Mouse (Mus musculus) layer of hippocampus, adult 9-10 months (tissue): ENCODE measurements around the gene Tanc2.

Experiments
- DNase-seq: peaks from one replicate; pipeline ENCODE4 v3.0.0; 2022; ENCODE audit warnings: low spot score

Tanc2 gene

GRCm38 (mm10) chr11:105836344-105836891 lies 246.6 kb downstream of the Tanc2 start:
- no peak for DNase-seq

DNA sequence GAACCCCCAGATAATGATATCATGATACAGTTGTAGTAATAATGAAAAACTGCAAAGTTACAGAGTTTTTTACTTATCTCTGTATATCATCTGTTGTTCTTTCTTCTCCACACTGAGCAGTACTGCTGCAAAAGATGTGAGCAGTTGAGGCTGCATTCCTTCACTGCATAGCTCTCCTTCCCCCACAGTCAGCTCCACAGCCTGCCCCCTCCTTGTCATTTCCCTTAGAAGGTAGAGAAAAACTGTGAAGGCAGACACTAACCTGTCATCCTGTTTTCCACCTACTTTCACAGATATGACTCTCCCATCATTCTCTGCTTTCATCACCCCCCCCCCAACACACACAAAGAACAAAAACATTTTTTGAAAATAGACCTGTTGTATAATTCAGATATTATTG lies 248.2 kb downstream of the Tanc2 start:
- no peak for DNase-seq

DNA sequence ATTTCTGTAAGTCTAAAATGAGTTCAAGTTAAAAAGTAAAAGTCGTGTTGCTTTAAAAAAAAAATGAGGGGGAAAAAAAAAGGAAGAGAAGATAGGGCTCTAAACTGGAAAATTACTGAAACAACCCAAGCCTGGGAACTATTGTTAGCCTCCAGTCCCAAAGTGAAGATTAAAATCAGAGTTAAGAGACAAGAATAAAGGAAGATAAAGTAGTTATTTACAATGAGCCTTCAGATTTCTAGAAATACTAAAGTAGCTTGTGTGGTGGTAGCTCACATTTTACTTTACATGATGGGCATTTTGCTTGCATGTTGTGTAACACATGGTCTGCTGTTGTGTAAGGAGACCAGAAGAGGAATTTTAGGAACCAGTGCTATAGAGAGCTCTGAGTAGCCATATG lies 256.1 kb downstream of the Tanc2 start:
- no peak for DNase-seq

DNA sequence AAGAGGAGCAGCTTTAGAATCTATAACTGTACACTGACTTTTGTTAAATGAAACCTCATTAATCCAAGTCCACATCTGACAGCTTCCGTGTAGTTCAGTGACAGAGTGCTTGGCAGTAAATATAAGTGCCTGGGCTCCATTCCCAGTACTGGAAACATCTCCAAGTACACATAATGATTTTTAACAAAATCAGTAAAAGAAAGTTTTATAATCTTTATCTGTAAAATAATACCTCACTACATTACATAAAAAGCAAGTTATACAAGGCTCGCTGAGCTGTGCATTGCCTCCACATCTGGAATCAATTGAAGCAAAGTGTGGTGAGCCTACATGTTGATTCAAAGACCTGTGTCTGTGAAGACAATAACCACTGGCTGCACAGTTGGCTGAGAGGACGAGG lies 265.7 kb downstream of the Tanc2 start:
- peak; percentile 36 for DNase-seq

DNA sequence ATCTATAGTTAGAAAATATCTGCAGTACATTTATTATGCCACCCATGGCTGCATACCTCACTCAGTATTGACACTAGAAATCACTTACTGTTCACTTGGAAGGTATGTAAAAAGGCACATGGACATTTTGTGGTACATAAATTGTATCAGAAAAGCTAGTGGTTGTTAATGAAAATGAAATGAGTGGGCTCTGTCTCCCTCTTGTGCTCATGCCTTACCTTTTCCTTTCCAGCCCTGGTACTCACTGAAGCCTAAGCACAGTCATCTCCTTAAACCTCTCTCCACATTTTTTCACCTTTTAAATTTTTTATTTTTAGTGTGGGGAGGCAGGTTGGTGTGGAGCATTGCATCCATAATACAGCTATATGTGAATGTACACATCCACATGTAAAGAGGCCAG lies 268.3 kb downstream of the Tanc2 start:
- no peak for DNase-seq

DNA sequence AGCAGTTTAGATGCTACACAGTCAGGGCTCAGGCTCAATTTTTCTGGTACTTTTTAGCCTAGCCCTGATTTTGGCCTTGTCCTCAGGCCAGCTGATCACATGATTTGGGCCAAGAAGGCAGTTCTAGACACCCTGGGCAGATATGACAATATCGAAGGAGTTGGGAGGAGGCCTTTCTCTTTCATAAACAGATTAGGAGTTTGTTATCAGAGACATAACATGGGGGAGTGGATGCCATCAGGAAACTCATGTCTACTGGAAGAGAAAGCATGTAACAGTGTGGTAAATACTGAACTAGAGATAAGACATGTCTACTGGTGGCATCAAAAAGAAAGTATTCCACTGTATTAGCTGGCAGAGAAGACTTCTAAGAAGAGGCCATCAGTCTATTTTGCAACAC lies 295.8 kb downstream of the Tanc2 start:
- no peak for DNase-seq

DNA sequence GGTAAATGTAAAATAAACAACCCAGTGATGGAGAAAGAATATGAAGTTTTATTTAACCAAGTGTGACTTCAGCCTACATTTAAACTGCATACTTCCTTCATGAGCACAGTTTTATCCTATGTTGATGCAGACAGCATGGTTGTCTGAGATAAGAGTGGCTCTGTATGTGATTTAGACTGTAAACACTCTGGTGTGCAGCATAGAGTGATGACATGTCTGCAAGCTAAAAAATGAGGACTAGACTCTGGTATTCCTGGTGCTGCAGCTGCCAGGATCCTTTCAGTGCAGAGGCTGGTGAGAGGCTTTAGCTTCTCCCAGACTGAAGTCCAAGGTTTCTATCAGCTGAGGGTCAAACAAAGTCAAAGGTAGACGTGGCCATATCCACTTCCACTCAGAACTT lies 297.5 kb downstream of the Tanc2 start:
- DNase-seq = no peak

- no peak for DNase-seq
These were observed 309.4 kb downstream of the Tanc2 start for GRCm38 (mm10) chr11:105899151-105899550.

- DNase-seq = no peak
These were observed 311.7 kb downstream of the Tanc2 start for GRCm38 (mm10) chr11:105901501-105901900.

- DNase-seq = no peak
These were observed 313.2 kb downstream of the Tanc2 start for GRCm38 (mm10) chr11:105902956-105903355.

DNA sequence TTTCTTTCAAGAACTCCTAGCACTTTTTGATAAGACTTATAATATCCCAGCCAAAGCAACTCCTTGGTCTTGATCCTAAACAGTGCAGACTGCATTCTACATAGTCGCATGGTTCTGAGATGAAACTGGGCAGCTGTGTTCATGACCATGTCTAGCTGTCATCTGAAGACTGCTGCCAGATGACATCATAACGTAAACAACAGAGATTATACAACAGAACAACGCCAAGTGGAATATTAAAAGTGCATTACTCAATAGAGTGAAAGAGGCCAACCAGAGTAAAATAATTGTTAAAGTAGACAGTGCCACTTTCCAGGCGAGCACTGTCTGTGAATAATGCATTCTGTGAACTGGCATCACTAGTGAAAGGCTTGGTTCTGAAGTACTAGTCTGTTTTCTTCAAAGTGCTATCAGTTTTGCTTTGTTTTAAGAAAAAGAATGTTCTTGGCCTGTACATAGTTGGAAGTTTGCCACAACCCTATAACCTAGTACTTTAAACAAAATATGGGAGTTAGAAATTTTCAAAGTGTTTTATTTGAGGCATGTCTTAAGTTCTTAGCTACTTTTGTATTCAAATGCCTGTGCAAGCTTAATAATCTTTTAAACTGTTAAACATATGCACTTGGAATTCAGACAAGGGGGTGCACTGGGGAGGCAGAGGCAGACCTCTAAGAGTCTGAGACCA lies 315.9 kb downstream of the Tanc2 start:
- DNase-seq = no peak

DNA sequence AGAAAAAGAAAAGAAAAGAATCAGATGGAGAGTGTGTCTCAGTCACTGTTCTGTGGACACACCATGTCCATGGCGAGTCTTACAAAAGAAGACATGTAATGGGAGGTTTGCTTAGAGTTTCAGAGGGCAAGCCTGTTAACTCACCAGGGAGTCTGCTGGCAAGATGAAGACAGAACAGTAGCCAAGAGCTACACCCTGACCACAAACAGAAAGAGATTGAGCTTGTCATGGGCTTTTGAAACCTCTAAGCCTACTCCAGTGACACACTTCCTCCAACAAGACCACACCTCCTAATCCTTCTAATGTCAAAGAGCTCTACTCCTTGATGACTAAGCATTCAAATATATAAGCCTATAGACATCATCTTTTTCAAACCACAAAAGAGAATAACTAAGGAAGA lies 317.6 kb downstream of the Tanc2 start:
- no peak for DNase-seq

- DNase-seq = no peak
These were observed 319.1 kb downstream of the Tanc2 start for GRCm38 (mm10) chr11:105908926-105909325.

- no peak for DNase-seq
These were observed 319.8 kb downstream of the Tanc2 start for GRCm38 (mm10) chr11:105909617-105910016.

DNA sequence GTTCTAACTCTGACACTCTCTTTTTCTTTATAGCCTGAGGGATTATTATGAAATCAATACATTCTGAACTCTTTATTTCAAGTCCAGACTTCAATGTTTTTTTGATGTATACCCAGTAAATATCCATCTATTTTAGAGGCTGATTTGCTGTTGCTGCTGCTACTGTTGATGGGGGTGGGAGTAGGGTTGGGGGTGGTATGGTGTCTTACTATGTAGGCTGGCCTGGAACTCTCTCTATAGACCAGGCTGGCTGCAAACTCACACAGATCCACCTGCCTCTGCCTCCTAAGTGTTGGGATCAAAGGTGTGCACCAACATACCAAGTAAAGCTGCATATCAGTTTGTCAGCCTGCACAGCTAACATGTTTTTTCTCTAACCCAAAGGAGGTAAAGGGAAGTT lies 321.4 kb downstream of the Tanc2 start:
- DNase-seq = no peak

DNA sequence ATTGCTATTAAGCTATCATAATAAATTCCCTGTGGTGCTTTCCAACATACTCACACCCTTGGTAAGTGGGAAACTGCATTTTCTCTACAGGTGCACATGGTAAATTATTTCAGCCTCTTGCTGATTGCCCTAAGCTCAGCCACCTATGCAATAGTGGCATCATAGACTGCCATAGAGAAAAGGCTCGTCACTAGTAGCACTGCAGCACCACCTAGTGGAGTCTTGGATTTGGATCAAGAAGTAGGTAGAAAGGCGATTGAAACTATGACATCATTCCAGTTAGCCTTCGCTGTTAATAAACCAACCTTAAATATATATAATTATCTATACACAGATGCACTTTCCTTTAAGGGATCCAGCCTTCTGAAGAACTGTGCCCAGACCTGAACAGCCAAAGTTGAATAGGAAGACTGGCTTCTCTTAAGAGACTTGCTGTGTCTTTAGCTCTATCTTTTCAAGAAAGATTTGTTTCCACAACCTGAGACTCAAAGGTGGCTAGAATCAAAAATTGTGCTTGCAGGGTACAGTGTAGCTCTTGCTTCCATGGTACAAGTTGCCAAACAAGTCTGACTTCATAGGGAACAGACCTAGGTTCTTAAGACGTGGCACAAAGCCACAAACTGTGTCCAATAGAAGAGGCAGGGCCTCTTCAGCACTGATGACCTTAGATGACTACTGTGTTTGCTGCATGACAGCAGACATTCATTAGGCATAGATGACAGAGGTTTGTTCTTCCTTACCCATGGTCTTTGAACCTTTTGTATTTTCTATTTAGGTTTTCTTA lies 322.0 kb downstream of the Tanc2 start:
- peak; percentile 78 for DNase-seq

DNA sequence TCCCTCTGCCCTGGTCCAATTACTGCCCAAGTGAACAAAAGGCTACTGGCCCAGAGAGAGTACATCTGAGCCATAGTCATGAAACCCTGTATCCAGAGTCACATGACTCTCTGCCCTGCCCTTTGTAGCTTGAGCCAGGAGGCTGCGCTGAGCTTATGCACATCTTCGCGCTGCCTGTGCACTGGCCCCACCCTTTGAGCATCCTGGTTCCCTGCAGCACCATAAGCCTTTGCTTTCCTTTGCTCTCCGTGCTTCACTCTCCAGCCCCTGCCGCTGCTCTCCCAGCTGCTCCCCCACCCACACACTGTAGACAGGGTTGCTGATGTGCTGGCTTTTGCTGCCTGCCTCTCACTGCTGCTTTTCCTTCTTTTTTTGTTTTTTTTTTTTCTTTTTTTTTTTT lies 323.8 kb downstream of the Tanc2 start:
- DNase-seq = no peak

DNA sequence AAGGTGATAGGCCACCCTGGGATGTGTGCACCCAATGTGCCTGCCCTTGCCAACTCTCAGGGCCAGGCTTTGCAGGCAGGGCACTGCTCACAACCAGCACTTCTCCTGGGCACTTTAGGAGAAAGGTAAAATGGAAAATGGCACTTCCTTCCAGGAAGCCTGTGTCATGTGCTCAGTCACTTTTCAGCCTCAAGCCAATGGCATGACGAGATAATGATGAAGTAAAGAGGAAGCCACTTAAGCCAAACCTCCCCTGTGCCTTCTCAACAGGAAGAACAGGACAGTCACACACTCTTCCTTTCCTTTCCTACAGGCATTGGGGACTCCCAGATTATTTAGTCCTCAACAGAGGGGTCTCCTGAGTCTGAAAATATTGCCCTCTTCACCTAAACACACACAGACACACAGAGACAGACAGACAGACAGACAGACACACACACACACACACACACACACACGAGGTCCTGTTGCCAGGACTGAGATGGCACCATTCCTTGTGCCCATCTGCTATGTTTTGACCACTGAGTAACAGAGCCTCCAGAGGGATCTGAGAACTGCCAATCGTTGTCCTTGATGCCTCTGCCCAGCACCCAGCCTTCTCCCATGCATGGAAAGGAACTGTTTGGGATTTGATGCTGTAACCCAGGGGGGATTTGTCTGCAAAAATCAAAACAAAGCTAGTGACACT lies 330.5 kb downstream of the Tanc2 start:
- DNase-seq = no peak

DNA sequence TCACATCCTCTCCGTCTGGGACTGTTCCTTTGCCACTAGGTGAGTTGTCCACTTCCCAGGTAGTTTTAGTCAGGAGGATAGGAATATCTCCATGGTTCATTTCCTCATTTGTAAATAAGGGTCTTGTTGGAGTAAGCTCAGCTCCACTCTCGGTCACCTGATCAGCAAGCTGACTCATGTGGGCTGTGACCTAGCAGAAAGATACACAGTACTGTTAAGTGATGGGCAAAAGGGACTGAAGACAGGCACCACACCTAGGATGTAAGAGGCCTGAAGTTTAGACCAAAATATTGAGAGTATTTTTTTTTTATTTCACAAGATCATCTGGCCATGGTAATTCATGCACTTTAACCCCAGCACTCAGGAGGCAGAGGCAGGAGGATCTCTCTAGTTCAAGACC lies 331.1 kb downstream of the Tanc2 start:
- DNase-seq = no peak

- DNase-seq = no peak
These were observed 331.5 kb downstream of the Tanc2 start for GRCm38 (mm10) chr11:105921275-105921674.

DNA sequence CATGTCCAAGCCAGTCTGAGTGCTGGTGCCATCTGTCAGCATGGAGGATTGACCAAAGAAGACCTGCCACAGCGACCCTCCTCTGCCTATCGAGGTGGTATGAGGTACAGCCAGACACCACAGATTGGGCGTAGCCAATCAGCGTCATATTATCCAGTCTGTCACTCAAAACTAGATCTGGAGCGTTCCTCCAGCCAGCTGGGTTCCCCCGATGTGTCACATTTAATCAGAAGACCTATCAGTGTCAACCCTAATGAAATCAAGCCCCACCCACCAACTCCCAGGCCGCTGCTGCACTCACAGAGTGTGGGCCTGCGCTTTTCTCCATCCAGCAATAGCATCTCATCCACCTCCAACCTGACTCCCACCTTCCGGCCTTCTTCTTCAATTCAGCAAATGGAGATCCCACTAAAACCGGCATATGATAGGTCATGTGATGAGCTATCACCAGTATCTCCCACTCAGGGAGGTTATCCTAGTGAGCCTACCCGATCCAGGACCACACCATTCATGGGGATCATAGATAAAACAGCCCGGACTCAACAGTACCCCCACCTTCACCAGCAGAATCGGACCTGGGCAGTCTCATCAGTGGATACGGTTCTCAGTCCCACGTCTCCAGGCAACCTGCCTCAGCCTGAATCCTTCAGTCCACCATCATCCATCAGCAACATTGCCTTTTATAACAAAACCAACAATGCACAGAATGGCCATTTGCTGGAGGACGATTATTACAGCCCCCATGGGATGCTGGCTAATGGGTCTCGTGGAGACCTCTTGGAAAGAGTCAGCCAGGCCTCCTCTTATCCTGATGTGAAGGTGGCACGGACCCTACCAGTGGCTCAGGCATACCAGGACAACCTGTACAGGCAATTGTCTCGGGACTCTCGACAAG lies 333.2 kb downstream of the Tanc2 start:
- DNase-seq = no peak
